Mouse (Mus musculus) neural tube, embryonic 14.5 days (tissue): Measurements from ENCODE around the gene Fnbp1. TPM values are rescaled to one million over a fixed set of nuclear protein-coding genes. Genes with fewer than 3 reads are reported as not detected.

Source experiments
- ATAC-seq: fragments of 200-750 bp; cut with Nextera tagmentation; 2 replicates; pipeline ENCODE4 v1.8.0; 2017; ENCODE audit warnings: low read depth, mild to moderate bottlenecking, moderate TSS enrichment, moderate library complexity
- H3K27ac ChIP-seq: fragments of 300-500 bp; sonication (generic); 2 replicates; pipeline ENCODE4 v1.5.1; 2014; ENCODE audit warnings: low read depth, mild to moderate bottlenecking, control low read depth, low read length, moderate library complexity, mixed read lengths
- H3K27me3 ChIP-seq: fragments of 300-500 bp; sonication (generic); 2 replicates; pipeline ENCODE4 v1.6.1; 2014; ENCODE audit warnings: low read length; ENCODE audit not compliant: control insufficient read depth, insufficient read depth
- H3K36me3 ChIP-seq: fragments of 300-500 bp; sonication (generic); 2 replicates; pipeline ENCODE4 v1.6.1; 2014; ENCODE audit warnings: low read length, mixed read lengths; ENCODE audit not compliant: control insufficient read depth, insufficient read depth
- H3K4me1 ChIP-seq: fragments of 300-500 bp; sonication (generic); 2 replicates; pipeline ENCODE4 v1.6.1; 2014; ENCODE audit warnings: low read length; ENCODE audit not compliant: control insufficient read depth, insufficient read depth
- H3K4me2 ChIP-seq: fragments of 300-500 bp; sonication (generic); 2 replicates; pipeline ENCODE4 v1.6.1; 2014; ENCODE audit warnings: mild to moderate bottlenecking, low read depth, low read length, control low read depth
- H3K4me3 ChIP-seq: fragments of 300-500 bp; sonication (generic); 2 replicates; pipeline ENCODE4 v1.5.1; 2014; ENCODE audit warnings: low read depth, low read length, control low read depth, mixed read lengths
- H3K9ac ChIP-seq: fragments of 300-500 bp; sonication (generic); replicated peaks from 2 replicates; pipeline ENCODE4 v1.6.1; 2014; ENCODE audit warnings: low read depth, mild to moderate bottlenecking, control low read depth, low read length, mixed read lengths
- H3K9me3 ChIP-seq: fragments of 300-500 bp; sonication (generic); 2 replicates; pipeline ENCODE4 v1.6.1; 2016; ENCODE audit warnings: low read length; ENCODE audit not compliant: control insufficient read depth
- WGBS: fragments of 180-500 bp; shearing (Covaris S2); extraction: QIAGEN DNeasy Blood & Tissue Kit; methylation state at CpG from one replicate; pipeline ENCODE4 v1.1.7; 2014; 5-methylcytosine and 5-hydroxymethylcytosine counted together
- polyA plus RNA-seq: library from polyadenylated mRNA; unstranded; fragments of >200 nt; fragmentation: Nextera tagmentation; extraction: Ambion mirVana; gene quantifications from 2 replicates; pipeline ENCODE4 v1.2.1, GENCODE M21; 2014

Fnbp1 gene
- polyA plus RNA-seq, 1 experiment from 2014 or later, result 33.3 TPM

- no peak overlapping the region for H3K4me3 ChIP-seq
- 98% methylated on average over 2 of the region's 2 CpGs for WGBS
- no peaks in the 10 kb centered on the region for H3K27me3 ChIP-seq
- H3K4me2 ChIP-seq, result no peak overlapping the region
- H3K4me1 ChIP-seq, result no peaks in the 10 kb centered on the region
- ATAC-seq, result no peak
- H3K36me3 ChIP-seq, result no peaks in the 10 kb centered on the region
- H3K27ac ChIP-seq, result no peak overlapping the region
- H3K9ac ChIP-seq, result no peak overlapping the region
- no peaks in the 10 kb centered on the region for H3K9me3 ChIP-seq
Measured at GRCm38 (mm10) chr2:31114205-31114604, 27.6 kb downstream of the Fnbp1 start.

- H3K4me3 ChIP-seq, result no peak overlapping the region
- no peaks in the 10 kb centered on the region for H3K36me3 ChIP-seq
- no peak overlapping the region for H3K4me2 ChIP-seq
- H3K4me1 ChIP-seq, result peaks cover 7% of the 10 kb centered on the region
- no peak overlapping the region for H3K9ac ChIP-seq
- no peak overlapping the region for H3K27ac ChIP-seq
- H3K27me3 ChIP-seq, result no peaks in the 10 kb centered on the region
- WGBS, result 87% methylated on average over 6 of the region's 6 CpGs
- ATAC-seq, result no peak
- H3K9me3 ChIP-seq, result no peaks in the 10 kb centered on the region
Measured at GRCm38 (mm10) chr2:31111685-31112084, 30.1 kb downstream of the Fnbp1 start.

- Histone ChIP-seq H3K9ac (no peak overlapping the region), H3K27me3 (no peaks in the 10 kb centered on the region), H3K9me3 (no peaks in the 10 kb centered on the region), H3K4me2 (no peak overlapping the region), H3K27ac (no peak overlapping the region), H3K4me1 (peaks cover 8% of the 10 kb centered on the region), H3K36me3 (no peaks in the 10 kb centered on the region), H3K4me3 (no peak overlapping the region)
- no peak for ATAC-seq
- WGBS, result 84% methylated on average over 12 of the region's 12 CpGs
Measured at GRCm38 (mm10) chr2:31109960-31110548, 31.8 kb downstream of the Fnbp1 start.

GRCm38 (mm10) chr2:31108186-31108585 lies 33.6 kb downstream of the Fnbp1 start:
- no peaks in the 10 kb centered on the region for H3K36me3 ChIP-seq
- H3K9me3 ChIP-seq, result no peaks in the 10 kb centered on the region
- no peak overlapping the region for H3K27ac ChIP-seq
- peaks cover 8% of the 10 kb centered on the region for H3K4me1 ChIP-seq
- H3K4me3 ChIP-seq, result no peak overlapping the region
- no peaks in the 10 kb centered on the region for H3K27me3 ChIP-seq
- H3K9ac ChIP-seq, result no peak overlapping the region
- ATAC-seq, result no peak
- H3K4me2 ChIP-seq, result no peak overlapping the region
- 82% methylated on average over 6 of the region's 6 CpGs for WGBS

GRCm38 (mm10) chr2:31106621-31107320 lies 35.0 kb downstream of the Fnbp1 start:
- no peaks in the 10 kb centered on the region for H3K27me3 ChIP-seq
- H3K4me1 ChIP-seq, result peaks cover 8% of the 10 kb centered on the region
- H3K9me3 ChIP-seq, result no peaks in the 10 kb centered on the region
- H3K4me3 ChIP-seq, result no peak overlapping the region
- no peaks in the 10 kb centered on the region for H3K36me3 ChIP-seq
- ATAC-seq, result peak; percentile 68; the same call in 1 of the 2 replicates
- H3K4me2 ChIP-seq, result no peak overlapping the region
- H3K9ac ChIP-seq, result peak overlapping the region; percentile 46; the same call in 1 of the 2 replicates
- 43% methylated on average over 11 of the region's 11 CpGs for WGBS
- peak overlapping the region; percentile 44 for H3K27ac ChIP-seq

- Histone ChIP-seq H3K9me3 (no peaks in the 10 kb centered on the region), H3K27ac (no peak overlapping the region), H3K9ac (no peak overlapping the region)
Measured at GRCm38 (mm10) chr2:31106004-31106403, 35.8 kb downstream of the Fnbp1 start.

GRCm38 (mm10) chr2:31105279-31105678 lies 36.5 kb downstream of the Fnbp1 start:
- no peaks in the 10 kb centered on the region for H3K27me3 ChIP-seq
- H3K27ac ChIP-seq, result no peak overlapping the region
- no peak overlapping the region for H3K4me3 ChIP-seq
- H3K36me3 ChIP-seq, result no peaks in the 10 kb centered on the region
- H3K4me2 ChIP-seq, result no peak overlapping the region
- no peaks in the 10 kb centered on the region for H3K9me3 ChIP-seq
- no peak for ATAC-seq
- H3K4me1 ChIP-seq, result peaks cover 8% of the 10 kb centered on the region
- H3K9ac ChIP-seq, result no peak overlapping the region
- WGBS, result 83% methylated on average over 3 of the region's 3 CpGs

More at GRCm38 (mm10) chr2:31106004-31106403, 35.8 kb downstream of the Fnbp1 start:
- no peak for ATAC-seq
- Histone ChIP-seq H3K4me2 (no peak overlapping the region), H3K4me1 (peaks cover 8% of the 10 kb centered on the region), H3K4me3 (no peak overlapping the region), H3K36me3 (no peaks in the 10 kb centered on the region), H3K27me3 (no peaks in the 10 kb centered on the region)
- WGBS, result 94% methylated on average over 3 of the region's 3 CpGs

GRCm38 (mm10) chr2:31103321-31103720 lies 38.5 kb downstream of the Fnbp1 start:
- no peaks in the 10 kb centered on the region for H3K27me3 ChIP-seq
- peaks cover 8% of the 10 kb centered on the region for H3K4me1 ChIP-seq
- no peak overlapping the region for H3K27ac ChIP-seq
- no peak for ATAC-seq
- no peaks in the 10 kb centered on the region for H3K36me3 ChIP-seq
- no peak overlapping the region for H3K4me3 ChIP-seq
- H3K4me2 ChIP-seq, result no peak overlapping the region
- no peaks in the 10 kb centered on the region for H3K9me3 ChIP-seq
- 75% methylated on average over 8 of the region's 8 CpGs for WGBS
- H3K9ac ChIP-seq, result no peak overlapping the region

GRCm38 (mm10) chr2:31101285-31101684 lies 40.5 kb downstream of the Fnbp1 start:
- H3K9ac ChIP-seq, result no peak overlapping the region
- H3K27me3 ChIP-seq, result no peaks in the 10 kb centered on the region
- H3K27ac ChIP-seq, result no peak overlapping the region
- H3K4me3 ChIP-seq, result no peak overlapping the region
- ATAC-seq, result no peak
- H3K36me3 ChIP-seq, result no peaks in the 10 kb centered on the region
- H3K9me3 ChIP-seq, result no peaks in the 10 kb centered on the region
- 98% methylated on average over 3 of the region's 3 CpGs for WGBS
- H3K4me1 ChIP-seq, result no peaks in the 10 kb centered on the region
- no peak overlapping the region for H3K4me2 ChIP-seq
